Mouse (Mus musculus) mesoderm, embryonic 11.5 days (tissue): ENCODE results near the gene Gm21312.
"Not testable (repeated sequence)": the region's sequence is repeated elsewhere in the genome, so short reads cannot be mapped to it uniquely, and the experiment has no call there.

Source experiments
- DNase-seq: peaks from one replicate; pipeline ENCODE4 v3.0.0-alpha.2; 2012; ENCODE audit warnings: low read depth, low spot score

The Gm21312 gene

GRCm38 (mm10) chr10:104176724-104177123 is at the start of gene Gm21312:
Gene Gm21312 (plus strand): TSS chr10:104177024.
- DNase-seq: not testable (repeated sequence)

GRCm38 (mm10) chr10:104142687-104143086 is 34.1 kb upstream of the Gm21312 start, which contains the start of gene Gm21293:
Gene Gm21293 (plus strand): TSS chr10:104142987.
- not testable (repeated sequence) for DNase-seq

GRCm38 (mm10) chr10:104151197-104151596 is 25.6 kb upstream of the Gm21312 start, which contains the start of gene Gm6763:
Gene Gm6763 (plus strand): TSS chr10:104151497.
- DNase-seq: not testable (repeated sequence)

- not testable (repeated sequence) for DNase-seq
These were observed 17.1 kb upstream of the Gm21312 start, which contains the start of gene Gm8764 for GRCm38 (mm10) chr10:104159706-104160105. Gene Gm8764 (plus strand): TSS chr10:104160006.

- DNase-seq: not testable (repeated sequence)
These were observed 8.6 kb upstream of the Gm21312 start, which contains the start of gene Gm21304 for GRCm38 (mm10) chr10:104168215-104168614. Gene Gm21304 (plus strand): TSS chr10:104168515.

GRCm38 (mm10) chr10:104185233-104185632 is 8.4 kb downstream of the Gm21312 start, which contains the start of gene Gm20765:
Gene Gm20765 (plus strand): TSS chr10:104185533.
- not testable (repeated sequence) for DNase-seq

- not testable (repeated sequence) for DNase-seq
These were observed 16.9 kb downstream of the Gm21312 start, which contains the start of gene Gm4340 for GRCm38 (mm10) chr10:104193742-104194141. Gene Gm4340 (plus strand): TSS chr10:104194042.

- no peak for DNase-seq
These were observed 32.8 kb downstream of the Gm21312 start for GRCm38 (mm10) chr10:104209655-104210054.

- no peak for DNase-seq
These were observed 33.6 kb downstream of the Gm21312 start for GRCm38 (mm10) chr10:104210268-104210990.

GRCm38 (mm10) chr10:104214527-104214926 is 37.7 kb downstream of the Gm21312 start:
- no peak for DNase-seq

- no peak for DNase-seq
These were observed 43.6 kb downstream of the Gm21312 start for GRCm38 (mm10) chr10:104220303-104221021.
